Mouse (Mus musculus) forebrain, postnatal 0 days (tissue): ENCODE data around the gene Tmco1. TPM values are rescaled to one million over a fixed set of nuclear protein-coding genes. Genes with fewer than 3 reads are reported as not detected.

Source experiments
- ATAC-seq: fragments of 200-750 bp; cut with Nextera tagmentation; 2 replicates; pipeline ENCODE4 v1.8.0; 2017; ENCODE audit warnings: mild to moderate bottlenecking, moderate library complexity
- DNase-seq: peaks from one replicate; pipeline ENCODE4 v3.0.0-alpha.2; 2015
- H3K27ac ChIP-seq: fragments of 300-500 bp; sonication (generic); 2 replicates; pipeline ENCODE4 v1.5.1; 2014; ENCODE audit warnings: low read depth, mild to moderate bottlenecking, antibody characterized with exemption, low read length, moderate library complexity, mixed read lengths
- H3K27me3 ChIP-seq: fragments of 300-500 bp; sonication (generic); 2 replicates; pipeline ENCODE4 v1.6.1; 2014; ENCODE audit warnings: mild to moderate bottlenecking, low read length, mixed read lengths; ENCODE audit not compliant: insufficient read depth
- H3K36me3 ChIP-seq: fragments of 300-500 bp; sonication (generic); 2 replicates; pipeline ENCODE4 v1.6.1; 2014; ENCODE audit warnings: mild to moderate bottlenecking, moderate library complexity; ENCODE audit not compliant: insufficient read depth
- H3K4me1 ChIP-seq: fragments of 300-500 bp; sonication (generic); 2 replicates; pipeline ENCODE4 v1.6.1; 2014; ENCODE audit warnings: antibody characterized with exemption; ENCODE audit not compliant: insufficient read depth
- H3K4me2 ChIP-seq: fragments of 300-500 bp; sonication (generic); 2 replicates; pipeline ENCODE4 v1.6.1; 2014; ENCODE audit warnings: low read depth, mild to moderate bottlenecking, moderate library complexity
- H3K4me3 ChIP-seq: fragments of 300-500 bp; sonication (generic); 2 replicates; pipeline ENCODE4 v1.5.1; 2014; ENCODE audit warnings: low read depth, low read length, mixed read lengths
- H3K9ac ChIP-seq: fragments of 300-500 bp; sonication (generic); 2 replicates; pipeline ENCODE4 v1.6.1; 2014; ENCODE audit warnings: mild to moderate bottlenecking
- H3K9me3 ChIP-seq: fragments of 300-500 bp; sonication (generic); 2 replicates; pipeline ENCODE4 v1.6.1; 2016; ENCODE audit warnings: low read length
- CTCF ChIP-seq: sonication (generic); IDR thresholded peaks from 2 replicates; pipeline ENCODE4 v1.5.1; 2016; ENCODE audit warnings: antibody characterized with exemption, control low read depth, low read depth
- WGBS: fragments of 180-500 bp; shearing (Covaris S2); extraction: QIAGEN DNeasy Blood & Tissue Kit; methylation state at CpG from one replicate; pipeline ENCODE4 v1.1.7; 2014; 5-methylcytosine and 5-hydroxymethylcytosine counted together
- polyA plus RNA-seq: library from polyadenylated mRNA; unstranded; fragments of >200 nt; fragmentation: Nextera tagmentation; extraction: Ambion mirVana; gene quantifications from 2 replicates; pipeline ENCODE4 v1.2.1, GENCODE M21; 2015
- total RNA-seq: library from RNA; depleted of rRNA; stranded (reverse); fragments of >200 nt; gene quantifications from 2 replicates; pipeline ENCODE4 v1.2.3, GENCODE M21; 2014

Tmco1 gene
- total and polyA plus RNA-seq, 2 experiments from 2014 or later, result 55.2 to 70.0 TPM

DNA sequence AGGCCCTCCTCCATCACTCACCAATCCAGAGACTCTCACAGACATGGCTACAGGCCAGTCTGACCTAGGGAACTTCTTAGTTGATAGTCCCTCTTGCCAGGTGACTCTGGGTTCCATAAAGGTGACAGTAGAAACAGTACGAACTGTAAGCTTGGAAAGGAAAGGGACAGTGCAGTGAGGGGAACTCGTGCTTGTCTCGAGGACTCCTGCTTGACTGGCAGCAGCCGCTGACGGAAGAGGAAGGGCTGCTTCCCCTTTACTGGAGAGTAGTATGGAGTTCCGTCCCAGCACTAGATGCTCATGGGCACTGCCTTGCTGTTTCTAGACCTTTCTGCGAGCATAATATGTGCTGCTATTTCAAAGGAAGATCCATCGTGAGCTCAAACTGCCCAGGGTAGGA, 22.9 kb downstream of the Tmco1 start:
- Histone ChIP-seq H3K27ac (no peak overlapping the region), H3K4me1 (no peaks in the 10 kb centered on the region), H3K4me2 (no peak overlapping the region), H3K36me3 (peaks cover 42% of the 10 kb centered on the region), H3K4me3 (no peak overlapping the region), H3K9ac (no peak overlapping the region), H3K27me3 (no peaks in the 10 kb centered on the region), H3K9me3 (no peaks in the 10 kb centered on the region)
- ATAC-seq, result no peak
- DNase-seq, result no peak
- 93% methylated on average over 8 of the region's 8 CpGs for WGBS
- TF ChIP-seq CTCF, result no peak

DNA sequence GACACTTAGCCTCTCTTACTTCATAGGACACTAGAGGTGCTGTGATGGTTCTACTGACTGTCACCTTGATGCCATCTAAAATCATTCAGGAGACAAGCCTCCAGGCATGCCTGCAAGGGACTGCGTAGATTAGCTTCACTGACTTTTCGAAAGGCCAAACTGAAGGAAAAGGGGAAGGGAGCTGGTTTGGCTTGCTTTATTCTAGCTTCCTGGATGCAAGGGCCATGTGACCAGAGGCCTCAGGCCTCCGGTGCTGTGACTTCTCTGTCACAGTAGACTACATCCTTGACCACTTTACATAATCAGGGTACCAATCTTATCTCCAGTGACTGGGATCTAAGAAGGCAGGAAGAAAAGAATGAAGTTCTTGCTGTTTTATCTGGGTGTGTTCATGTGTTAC, 28.2 kb downstream of the Tmco1 start:
- WGBS, result 98% methylated on average over 3 of the region's 3 CpGs
- H3K4me1 ChIP-seq, result 0 out of 2 replicates have a peak, but pooled peaks cover 4% of the 10 kb centered on the region
- peaks cover 13% of the 10 kb centered on the region; the same call in 1 of the 2 replicates for H3K36me3 ChIP-seq
- H3K9me3 ChIP-seq, result no peaks in the 10 kb centered on the region
- H3K9ac ChIP-seq, result no peak overlapping the region
- ATAC-seq (no peak), DNase-seq (no peak)
- no peak overlapping the region for H3K4me3 ChIP-seq
- H3K4me2 ChIP-seq, result no peak overlapping the region
- H3K27me3 ChIP-seq, result no peaks in the 10 kb centered on the region
- no peak overlapping the region for H3K27ac ChIP-seq
- no peak for TF ChIP-seq CTCF

- Histone ChIP-seq H3K27ac (no peak overlapping the region), H3K4me2 (no peak overlapping the region), H3K9ac (no peak overlapping the region), H3K4me1 (0 out of 2 replicates have a peak, but pooled peaks cover 4% of the 10 kb centered on the region), H3K27me3 (no peaks in the 10 kb centered on the region), H3K36me3 (peaks cover 10% of the 10 kb centered on the region; the same call in 1 of the 2 replicates), H3K9me3 (no peaks in the 10 kb centered on the region), H3K4me3 (no peak overlapping the region)
- peak; percentile 86 for TF ChIP-seq CTCF
- DNase-seq (peak; percentile 95), ATAC-seq (peak; percentile 91)
- 20% methylated on average over 12 of the region's 12 CpGs for WGBS
Observed at GRCm38 (mm10) chr1:167337463-167338095, 29.4 kb downstream of the Tmco1 start.

DNA sequence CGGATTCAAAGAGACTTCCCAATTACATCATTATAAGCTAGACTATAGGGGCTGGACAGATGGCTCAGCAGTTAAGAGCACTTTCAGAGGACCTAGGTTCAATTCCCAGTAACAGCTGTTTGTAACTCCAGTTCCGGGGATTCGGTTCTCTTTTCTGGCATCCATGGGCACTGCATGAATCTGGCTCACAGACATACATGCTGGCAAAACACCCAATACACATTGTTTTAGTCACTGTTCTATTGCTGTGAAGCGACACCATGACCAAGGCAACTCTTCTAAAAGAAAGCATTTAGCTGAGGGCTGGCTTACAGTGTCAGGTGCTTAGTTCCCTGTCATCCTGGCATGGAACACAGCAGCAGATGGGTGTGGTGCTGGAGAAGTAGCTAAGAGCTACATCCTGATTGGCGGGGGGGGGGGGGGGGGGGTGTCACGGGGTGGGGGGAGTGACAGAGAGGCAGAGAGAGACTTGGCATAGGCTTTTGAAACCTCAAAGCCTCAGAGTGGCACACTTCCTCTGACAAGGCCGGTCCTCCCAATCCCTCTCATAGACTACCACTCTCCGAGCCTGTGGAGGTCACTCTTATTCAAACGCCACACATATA, 31.1 kb downstream of the Tmco1 start:
- DNase-seq (peak; percentile 39), ATAC-seq (peak; percentile 57)
- TF ChIP-seq CTCF, result no peak

DNA sequence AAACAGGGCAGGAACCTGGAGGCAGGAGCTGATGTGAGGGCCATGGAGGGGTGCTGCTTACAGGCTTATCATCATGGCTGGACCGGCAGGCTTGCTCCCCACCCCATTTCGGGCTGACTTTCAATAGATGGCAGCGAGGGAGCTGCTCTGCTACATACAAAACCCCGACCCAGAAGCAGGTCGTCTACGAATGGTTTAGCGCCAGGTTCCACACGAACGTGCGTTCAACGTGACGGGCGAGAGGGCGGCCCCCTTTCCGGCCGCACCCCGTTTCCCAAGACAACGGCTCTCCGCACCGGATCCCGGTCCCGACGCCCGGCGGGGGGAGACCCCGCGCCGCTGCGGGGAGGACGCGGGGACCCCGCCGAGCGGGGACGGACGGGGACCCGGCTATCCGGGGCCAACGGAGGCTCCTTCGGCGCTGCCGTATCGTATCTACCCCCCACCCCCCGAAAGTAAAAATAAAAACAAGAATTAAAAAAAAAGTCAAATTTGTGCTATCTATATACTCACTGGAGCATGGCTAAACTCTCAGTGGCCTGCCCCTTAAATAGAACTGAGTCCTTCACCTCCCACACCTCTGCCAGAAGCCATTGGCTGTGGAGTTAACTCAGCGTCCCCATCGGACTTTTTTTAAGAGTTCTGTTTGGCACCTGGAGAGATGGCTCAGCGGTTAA, 32.1 kb downstream of the Tmco1 start:
- peak; percentile 47 for DNase-seq
- no peak for TF ChIP-seq CTCF
- peak; percentile 21; the same call in 1 of the 2 replicates for ATAC-seq
- 2% methylated on average over 47 of the region's 47 CpGs for WGBS
- H3K27me3 ChIP-seq, result no peaks in the 10 kb centered on the region
- H3K27ac ChIP-seq, result no peak overlapping the region
- H3K4me3 ChIP-seq, result peak overlapping the region; percentile 40
- peak overlapping the region; percentile 33 for H3K9ac ChIP-seq
- no peaks in the 10 kb centered on the region for H3K9me3 ChIP-seq
- H3K36me3 ChIP-seq, result no peaks in the 10 kb centered on the region; the same call in 1 of the 2 replicates
- H3K4me2 ChIP-seq, result peak overlapping the region; percentile 79
- 0 out of 2 replicates have a peak, but pooled peaks cover 4% of the 10 kb centered on the region for H3K4me1 ChIP-seq

More for the DNA sequence above, 31.1 kb downstream of the Tmco1 start:
- Histone ChIP-seq H3K36me3 (peaks cover 4% of the 10 kb centered on the region; the same call in 1 of the 2 replicates), H3K27me3 (no peaks in the 10 kb centered on the region), H3K9ac (no peak overlapping the region), H3K4me1 (0 out of 2 replicates have a peak, but pooled peaks cover 4% of the 10 kb centered on the region), H3K27ac (no peak overlapping the region), H3K4me3 (no peak overlapping the region), H3K4me2 (no peak overlapping the region), H3K9me3 (no peaks in the 10 kb centered on the region)
- WGBS, result 41% methylated on average over 8 of the region's 9 CpGs

- H3K27me3 ChIP-seq, result no peaks in the 10 kb centered on the region
- H3K36me3 ChIP-seq, result no peaks in the 10 kb centered on the region
- H3K4me2 ChIP-seq, result no peak overlapping the region
- TF ChIP-seq CTCF, result no peak
- DNase-seq (no peak), ATAC-seq (no peak)
- H3K27ac ChIP-seq, result no peak overlapping the region
- no peaks in the 10 kb centered on the region for H3K9me3 ChIP-seq
- H3K4me3 ChIP-seq, result no peak overlapping the region
- no peak overlapping the region for H3K9ac ChIP-seq
- H3K4me1 ChIP-seq, result 0 out of 2 replicates have a peak, but pooled peaks cover 4% of the 10 kb centered on the region
- WGBS, result 97% methylated on average over 3 of the region's 3 CpGs
Observed at GRCm38 (mm10) chr1:167340910-167341528, 32.8 kb downstream of the Tmco1 start.
